15 mouse cellular contexts compared by ENCODE assay signal in genomic region chr10:9756546-9756945, GRCm38 (mm10).
"Had no signal": no experiment of that assay in that cellular context is flagged by ENCODE, and none has a peak within 500 bp of the region (broad histone marks: within the 10 kb centered on the region; RNA-seq: fewer than 3 reads in every experiment).

No protein-coding gene starts in this region.

- H3K27me3 ChIP-seq: liver, embryonic 12.5 days; liver, embryonic 15.5 days; lung, embryonic 15.5 days; midbrain, embryonic 15.5 days had no signal

- H3K4me3 ChIP-seq: left cerebral cortex, adult 2 months; liver, embryonic 12.5 days; liver, embryonic 15.5 days; lung, embryonic 15.5 days; midbrain, embryonic 15.5 days had no signal

- DNase-seq: kidney, adult 11 months; kidney, postnatal 25 days; layer of hippocampus, postnatal 36 days; lung, adult 18-20 months; lung, postnatal 10 days; lung, postnatal 36 days; thymus, postnatal 25 days had no signal

- H3K27ac ChIP-seq: kidney, postnatal 0 days; left cerebral cortex, adult 2 months; liver, embryonic 12.5 days; liver, embryonic 15.5 days; lung, embryonic 15.5 days; midbrain, embryonic 15.5 days; stomach, postnatal 0 days had no signal

- ATAC-seq: liver, embryonic 12.5 days; midbrain, embryonic 15.5 days had no signal

- H3K9me3 ChIP-seq: liver, embryonic 12.5 days; liver, embryonic 15.5 days; lung, embryonic 15.5 days; midbrain, embryonic 15.5 days had no signal

- H3K4me1 ChIP-seq: liver, embryonic 12.5 days; liver, embryonic 15.5 days; lung, embryonic 15.5 days; midbrain, embryonic 15.5 days had no signal

- H3K4me2 ChIP-seq: liver, embryonic 12.5 days; liver, embryonic 15.5 days; lung, embryonic 15.5 days; midbrain, embryonic 11.5 days; midbrain, embryonic 15.5 days had no signal

- H3K9ac ChIP-seq: liver, embryonic 12.5 days; liver, embryonic 15.5 days; lung, embryonic 15.5 days; midbrain, embryonic 15.5 days had no signal
